In the genomic region with DNA sequence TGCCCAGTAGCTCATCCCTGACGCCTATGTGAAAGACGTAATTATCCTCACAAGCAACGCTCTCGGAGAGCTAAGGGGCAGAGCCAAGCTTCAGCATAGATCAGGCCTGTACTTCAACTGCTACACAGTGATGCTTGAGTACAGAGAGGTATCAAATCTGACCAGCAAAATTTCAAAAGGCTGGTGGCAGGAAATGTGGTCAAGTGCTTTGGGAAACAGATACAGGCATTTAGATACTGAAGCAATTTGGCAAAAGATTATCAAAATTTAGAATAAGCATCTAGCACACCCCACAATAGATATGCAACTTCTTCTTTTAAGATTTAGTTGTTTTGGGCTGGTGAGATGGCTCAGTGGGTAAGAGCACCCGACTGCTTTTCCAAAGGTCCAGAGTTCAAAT, we compare ENCODE assay signal across 41 mouse cellular contexts. TPM values are rescaled to one million over a fixed set of nuclear protein-coding genes. Genes with fewer than 3 reads are reported as not detected.
"Had no signal": no experiment of that assay in that cellular context is flagged by ENCODE, and none has a peak within 500 bp of the region (broad histone marks: within the 10 kb centered on the region; RNA-seq: fewer than 3 reads in every experiment).

No protein-coding gene starts in this region.

- H3K27me3 ChIP-seq: heart, embryonic 13.5 days; heart, embryonic 15.5 days; hindbrain, embryonic 12.5 days; hindbrain, embryonic 15.5 days; kidney, embryonic 15.5 days; limb, embryonic 13.5 days; limb, embryonic 15.5 days had no signal

- ATAC-seq: hindbrain, postnatal 0 days; intestine, embryonic 16.5 days; liver, embryonic 12.5 days had no signal

- H3K9ac ChIP-seq: heart, embryonic 13.5 days; heart, embryonic 15.5 days; hindbrain, embryonic 12.5 days; hindbrain, embryonic 15.5 days; kidney, embryonic 15.5 days; limb, embryonic 13.5 days; limb, embryonic 15.5 days; liver, embryonic 12.5 days; liver, embryonic 14.5 days had no signal

- DNase-seq: gastrocnemius, postnatal 14 days; gastrocnemius, postnatal 36 days; heart, adult 11 months; heart, adult 2 months; heart, postnatal 4 days; kidney, adult 11 months; kidney, adult 2 months; kidney, adult 9 months; kidney, postnatal 14 days; kidney, postnatal 36 days; layer of hippocampus, adult 9-11 months; layer of hippocampus, postnatal 36 days; left cerebral cortex, postnatal 4 days had no signal

- H3K9me3 ChIP-seq: heart, embryonic 15.5 days; hindbrain, embryonic 10.5 days; hindbrain, embryonic 12.5 days; hindbrain, embryonic 15.5 days; kidney, embryonic 15.5 days; limb, embryonic 13.5 days; limb, embryonic 15.5 days; liver, embryonic 12.5 days had no signal

- H3K27ac ChIP-seq: heart, adult 2 months; heart, embryonic 13.5 days; heart, embryonic 15.5 days; hindbrain, embryonic 10.5 days; hindbrain, embryonic 12.5 days; hindbrain, embryonic 15.5 days; hindbrain, postnatal 0 days; kidney, embryonic 15.5 days; kidney, postnatal 0 days; limb, embryonic 13.5 days; limb, embryonic 15.5 days; liver, embryonic 12.5 days; liver, embryonic 14.5 days had no signal

- H3K36me3 ChIP-seq: heart, embryonic 13.5 days; heart, embryonic 15.5 days; hindbrain, embryonic 10.5 days; hindbrain, embryonic 12.5 days; hindbrain, embryonic 15.5 days; limb, embryonic 13.5 days; limb, embryonic 15.5 days; liver, embryonic 12.5 days had no signal

- H3K4me2 ChIP-seq: heart, embryonic 11.5 days; heart, embryonic 13.5 days; heart, embryonic 15.5 days; hindbrain, embryonic 12.5 days; hindbrain, embryonic 15.5 days; kidney, embryonic 15.5 days; limb, embryonic 13.5 days; limb, embryonic 15.5 days; liver, embryonic 12.5 days had no signal

- H3K4me3 ChIP-seq: heart, adult 2 months; heart, embryonic 13.5 days; heart, embryonic 15.5 days; hindbrain, embryonic 10.5 days; hindbrain, embryonic 12.5 days; hindbrain, embryonic 15.5 days; kidney, embryonic 15.5 days; limb, embryonic 13.5 days; limb, embryonic 15.5 days; liver, embryonic 12.5 days had no signal

- H3K4me1 ChIP-seq: heart, embryonic 13.5 days; heart, embryonic 15.5 days; hindbrain, embryonic 10.5 days; hindbrain, embryonic 12.5 days; hindbrain, embryonic 15.5 days; limb, embryonic 13.5 days; limb, embryonic 15.5 days; liver, embryonic 12.5 days had no signal

RNA-seq across cellular contexts. Expression of gene F2rl1, which starts 15.0 kb away (rescaled TPM):
- polyA plus RNA-seq: hindbrain, embryonic 15.5 days; hindbrain, postnatal 0 days had no signal

RNA-seq across cellular contexts. Expression of gene S100z, which starts 31.5 kb away (rescaled TPM):
- total RNA-seq: heart, adult 2 months; heart, postnatal 25 days; heart, postnatal 4 days; hindbrain, postnatal 0 days; layer of hippocampus, adult 18-20 months; layer of hippocampus, adult 8-10 months; layer of hippocampus, postnatal 14 days; layer of hippocampus, postnatal 36 days; left cerebral cortex, adult 18-20 months; left cerebral cortex, adult 8-10 months; left cerebral cortex, postnatal 10 days; left cerebral cortex, postnatal 25 days; left cerebral cortex, postnatal 4 days; liver, adult 2 months had no signal
- polyA plus RNA-seq: heart, adult 2 months; heart, embryonic 11.5 days; heart, embryonic 13.5 days; heart, embryonic 15.5 days; heart, postnatal 0 days; hindbrain, embryonic 10.5 days; hindbrain, embryonic 12.5 days; hindbrain, embryonic 15.5 days; hindbrain, postnatal 0 days; intestine, embryonic 14.5 days; kidney, embryonic 15.5 days; kidney, postnatal 0 days; large intestine, adult 2 months; limb, embryonic 11.5 days; limb, embryonic 13.5 days; limb, embryonic 15.5 days; liver, adult 2 months; liver, embryonic 12.5 days; liver, embryonic 14.5 days; liver, embryonic 16.5 days had no signal
